Mouse (Mus musculus): ENCODE data around the gene Lmo4.

GRCm38 (mm10) chr3:144161261-144161660 is 43.8 kb downstream of the Lmo4 start:
- TF ChIP-seq TBP (conservative IDR thresholded peaks at IDR 0.05; ENCODE audit: low read depth, low read length), result no peak
- no peak for TF ChIP-seq ELF1 (IDR thresholded peaks at IDR 0.05; ENCODE audit: low read depth, low read length)
- no peak for TF ChIP-seq PAX5 (IDR thresholded peaks at IDR 0.05; ENCODE audit: low read length)
- TF ChIP-seq CTCF (conservative IDR thresholded peaks at IDR 0.05 in 1 of 2, IDR thresholded peaks at IDR 0.05 in 1 of 2; ENCODE audit: low read depth in 2 of 2, low read length in 2 of 2), result no peak

Measured in CH12.LX (cell line).